Mouse (Mus musculus) hindbrain, embryonic 13.5 days (tissue): ENCODE measurements at regions not wholly inside any gene's neighbourhood (a gene's known extent, or its start where the extent isn't known, plus 50 kb on each side); places are given as distances from the start of the nearest gene placed in this dataset.

Experiments used
- ATAC-seq: fragments of 200-750 bp; cut with Nextera tagmentation; 2 replicates; pipeline ENCODE4 v1.8.0; 2017; ENCODE audit warnings: moderate TSS enrichment; ENCODE audit not compliant: low FRiP score
- H3K27ac ChIP-seq: fragments of 300-500 bp; sonication (generic); 2 replicates; pipeline ENCODE4 v1.5.1; 2015; ENCODE audit warnings: inconsistent platforms, mild to moderate bottlenecking, moderate library complexity
- H3K27me3 ChIP-seq: fragments of 300-500 bp; sonication (generic); 2 replicates; pipeline ENCODE4 v1.6.1; 2015; ENCODE audit warnings: mild to moderate bottlenecking, inconsistent platforms
- H3K36me3 ChIP-seq: fragments of 300-500 bp; sonication (generic); 2 replicates; pipeline ENCODE4 v1.6.1; 2015; ENCODE audit warnings: mild to moderate bottlenecking, inconsistent platforms
- H3K4me1 ChIP-seq: fragments of 300-500 bp; sonication (generic); replicated peaks from 2 replicates; pipeline ENCODE4 v1.6.1; 2015; ENCODE audit warnings: inconsistent platforms
- H3K4me2 ChIP-seq: fragments of 300-500 bp; sonication (generic); 2 replicates; pipeline ENCODE4 v1.6.1; 2015; ENCODE audit warnings: inconsistent platforms, mild to moderate bottlenecking, moderate library complexity
- H3K4me3 ChIP-seq: fragments of 300-500 bp; sonication (generic); 2 replicates; pipeline ENCODE4 v1.5.1; 2015; ENCODE audit warnings: mild to moderate bottlenecking, inconsistent platforms
- H3K9ac ChIP-seq: fragments of 300-500 bp; sonication (generic); 2 replicates; pipeline ENCODE4 v1.6.1; 2015; ENCODE audit warnings: mild to moderate bottlenecking, inconsistent platforms
- H3K9me3 ChIP-seq: fragments of 300-500 bp; sonication (generic); 2 replicates; pipeline ENCODE4 v1.6.1; 2016; ENCODE audit warnings: inconsistent platforms
- WGBS: fragments of 180-500 bp; shearing (Covaris S2); methylation state at CpG from one replicate; pipeline ENCODE4 v1.1.7; 2015; 5-methylcytosine and 5-hydroxymethylcytosine counted together

DNA sequence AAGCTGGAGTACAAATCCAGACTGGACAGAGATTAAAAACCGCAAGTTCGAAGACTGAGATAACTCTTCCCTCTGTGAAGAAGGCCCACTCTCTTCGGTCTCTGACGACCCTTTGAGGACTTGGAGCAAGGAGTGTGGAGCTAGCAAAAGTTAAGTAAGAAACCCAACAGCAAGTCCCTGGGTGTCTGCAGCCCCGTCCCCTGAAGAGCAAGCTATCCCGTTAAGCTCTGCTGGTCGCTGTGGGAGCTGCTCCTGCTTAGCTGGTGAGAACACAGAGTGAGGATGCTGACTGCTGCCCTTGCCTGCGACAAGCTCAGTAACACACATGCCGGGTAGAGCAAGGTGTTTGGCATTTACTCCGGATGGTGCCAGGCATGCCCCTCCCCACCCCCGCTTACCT lies 115.2 kb upstream of the Pja1 start:
- ATAC-seq, result no peak
- Histone ChIP-seq H3K9me3 (no peaks in the 10 kb centered on the region), H3K27me3 (peaks cover 46% of the 10 kb centered on the region)

DNA sequence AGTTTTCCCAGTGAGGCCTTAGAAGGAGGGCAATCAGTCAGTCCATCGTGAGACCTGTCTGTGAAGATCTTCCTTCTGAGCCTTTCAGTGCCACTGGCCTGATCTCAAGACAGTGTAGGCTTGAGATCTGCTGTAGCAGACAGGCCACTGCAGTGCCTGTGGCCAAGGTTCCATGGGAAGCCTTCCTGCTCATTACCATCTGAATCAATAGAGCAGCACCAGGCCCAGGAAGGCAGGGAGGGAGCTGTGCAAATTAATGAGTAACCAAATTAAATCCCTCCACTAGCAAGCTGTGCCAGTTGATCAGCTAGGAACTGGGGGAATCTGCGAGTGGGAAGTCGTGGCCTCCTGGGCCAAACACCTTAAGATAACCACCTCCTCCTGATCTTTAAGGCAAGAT lies 114.6 kb upstream of the Pja1 start:
- Histone ChIP-seq H3K9ac (no peak overlapping the region), H3K4me3 (no peak overlapping the region), H3K27me3 (peaks cover 48% of the 10 kb centered on the region), H3K27ac (peak overlapping the region; percentile 30; the same call in 1 of the 2 replicates), H3K4me1 (peaks cover 8% of the 10 kb centered on the region; the same call in 1 of the 2 replicates), H3K36me3 (no peaks in the 10 kb centered on the region), H3K9me3 (no peaks in the 10 kb centered on the region), H3K4me2 (no peak overlapping the region)
- WGBS, result 20% methylated on average over 3 of the region's 3 CpGs
- no peak for ATAC-seq

More for the DNA sequence above, 115.2 kb upstream of the Pja1 start:
- H3K4me3 ChIP-seq, result no peak overlapping the region
- no peak overlapping the region for H3K9ac ChIP-seq
- peaks cover 8% of the 10 kb centered on the region; the same call in 1 of the 2 replicates for H3K4me1 ChIP-seq
- H3K36me3 ChIP-seq, result no peaks in the 10 kb centered on the region
- H3K4me2 ChIP-seq, result no peak overlapping the region
- WGBS, result 51% methylated on average over 11 of the region's 11 CpGs
- no peak overlapping the region for H3K27ac ChIP-seq

DNA sequence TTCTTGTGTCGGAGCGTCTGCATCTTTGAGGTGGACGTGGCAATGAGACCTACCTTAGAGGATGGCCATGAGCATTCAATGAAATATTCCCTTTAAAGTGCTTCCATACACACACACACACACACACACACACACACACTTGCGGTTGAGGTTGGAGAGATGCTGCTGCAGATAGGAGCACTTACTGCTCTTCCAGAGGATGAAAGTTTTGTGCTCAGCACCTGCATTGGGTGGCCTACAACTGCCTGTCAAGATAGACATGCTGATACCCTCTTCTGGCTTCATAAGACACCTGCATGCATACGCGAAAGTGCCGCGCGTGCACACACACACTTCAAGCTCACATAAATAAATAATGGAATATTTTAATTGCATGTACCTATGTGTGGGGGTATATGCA lies 111.5 kb upstream of the Pja1 start:
- Histone ChIP-seq H3K27me3 (peaks cover 52% of the 10 kb centered on the region), H3K36me3 (no peaks in the 10 kb centered on the region)
- 95% methylated on average over 9 of the region's 9 CpGs for WGBS

DNA sequence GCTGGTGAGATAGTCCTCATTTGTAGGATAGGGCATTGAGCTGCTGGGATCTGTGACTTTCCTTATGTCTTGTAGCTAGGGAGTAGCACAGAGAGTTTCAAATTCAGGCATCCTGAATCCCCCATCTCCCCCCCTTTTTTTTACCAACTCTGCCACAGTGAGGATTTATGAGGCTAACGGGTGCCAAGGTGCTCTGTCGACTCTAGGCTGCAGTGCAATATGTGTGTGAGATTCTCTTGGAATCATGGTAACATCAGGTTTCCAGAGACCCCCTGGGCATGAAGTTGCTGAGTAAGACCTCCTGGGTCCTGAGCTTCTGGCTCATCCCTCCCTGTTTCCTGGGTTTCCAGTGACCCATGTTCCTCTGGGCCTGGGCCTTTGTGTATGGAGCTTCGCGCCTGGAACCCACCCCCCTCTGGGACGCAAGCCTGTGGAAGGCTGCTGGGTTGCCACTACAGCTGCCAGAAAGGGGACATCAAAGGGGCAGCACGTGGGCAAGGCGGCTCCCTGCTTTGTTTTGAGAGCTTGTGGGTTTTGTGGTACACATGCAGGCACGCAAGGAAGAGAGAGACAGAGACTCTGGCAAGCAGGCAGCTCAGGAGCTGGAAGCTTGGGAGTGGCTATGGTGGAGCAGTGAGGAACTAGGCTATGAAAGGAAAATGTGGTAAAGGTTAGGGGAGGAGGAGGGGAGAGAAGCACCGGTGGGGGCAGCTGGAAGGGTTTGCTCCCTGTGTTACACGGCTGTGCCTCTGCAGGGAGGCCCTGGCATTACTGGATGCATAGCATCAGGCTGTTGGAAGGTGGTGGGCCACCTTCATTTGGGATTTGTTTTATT lies 110.8 kb upstream of the Pja1 start:
- H3K4me1 ChIP-seq, result peaks cover 8% of the 10 kb centered on the region; the same call in 1 of the 2 replicates
- H3K9me3 ChIP-seq, result no peaks in the 10 kb centered on the region
- H3K4me3 ChIP-seq, result no peak overlapping the region
- peaks cover 51% of the 10 kb centered on the region; the same call in 1 of the 2 replicates for H3K27me3 ChIP-seq
- no peak overlapping the region for H3K9ac ChIP-seq
- H3K27ac ChIP-seq, result no peak overlapping the region
- 20% methylated on average over 10 of the region's 10 CpGs for WGBS
- no peak overlapping the region for H3K4me2 ChIP-seq
- no peaks in the 10 kb centered on the region for H3K36me3 ChIP-seq
- ATAC-seq, result peak; percentile 59; the same call in 1 of the 2 replicates

More for the DNA sequence above, 111.5 kb upstream of the Pja1 start:
- no peaks in the 10 kb centered on the region for H3K9me3 ChIP-seq
- H3K27ac ChIP-seq, result no peak overlapping the region
- no peak overlapping the region for H3K4me2 ChIP-seq
- no peak overlapping the region for H3K9ac ChIP-seq
- no peak for ATAC-seq
- no peak overlapping the region for H3K4me3 ChIP-seq
- H3K4me1 ChIP-seq, result peaks cover 8% of the 10 kb centered on the region; the same call in 1 of the 2 replicates

DNA sequence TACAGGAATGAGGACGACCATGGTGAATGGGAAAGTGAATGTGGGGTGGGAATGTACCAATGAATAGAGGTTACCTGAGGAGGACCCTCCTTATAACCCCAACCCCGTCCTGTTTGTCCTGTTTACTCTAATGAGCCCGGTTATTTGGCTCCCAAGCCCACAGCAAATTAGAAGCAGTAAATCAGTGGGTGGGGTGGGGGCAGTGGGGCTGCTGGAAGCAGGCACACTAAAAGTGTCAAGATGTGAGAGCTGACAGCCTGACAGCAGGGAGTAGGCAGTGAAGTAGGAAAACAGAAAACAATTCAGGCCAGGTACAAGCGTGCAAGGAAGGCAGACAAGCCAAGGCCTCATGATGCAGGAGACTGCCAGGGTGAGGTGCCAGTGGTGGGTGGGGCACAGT lies 108.1 kb upstream of the Pja1 start:
- ATAC-seq, result no peak
- Histone ChIP-seq H3K27me3 (peaks cover 44% of the 10 kb centered on the region; the same call in 1 of the 2 replicates), H3K4me1 (peaks cover 8% of the 10 kb centered on the region), H3K27ac (no peak overlapping the region), H3K9me3 (no peaks in the 10 kb centered on the region), H3K36me3 (no peaks in the 10 kb centered on the region), H3K4me3 (no peak overlapping the region), H3K9ac (no peak overlapping the region), H3K4me2 (no peak overlapping the region)
- 55% methylated on average over 4 of the region's 4 CpGs for WGBS

DNA sequence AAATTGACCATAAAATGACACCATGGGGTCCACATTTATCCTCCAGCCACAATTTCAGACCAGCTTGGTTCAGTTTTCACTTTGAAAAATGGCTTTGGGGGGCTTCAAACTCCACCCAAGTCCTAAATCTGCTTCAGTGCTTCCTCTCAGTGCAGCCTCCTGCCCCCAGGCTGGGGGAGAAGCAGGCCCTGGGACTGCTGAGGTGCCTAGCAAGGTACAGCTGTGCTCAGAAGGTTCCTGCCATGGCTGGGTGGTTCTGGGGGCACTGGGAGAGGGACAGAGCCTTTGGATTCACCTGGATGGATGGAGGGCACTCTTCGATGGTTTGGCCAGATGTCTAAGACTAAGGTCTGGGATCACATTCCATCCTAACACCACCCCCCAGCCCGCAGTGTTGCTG lies 107.7 kb upstream of the Pja1 start:
- Histone ChIP-seq H3K9me3 (no peaks in the 10 kb centered on the region), H3K4me1 (peaks cover 8% of the 10 kb centered on the region), H3K9ac (no peak overlapping the region), H3K27me3 (peaks cover 44% of the 10 kb centered on the region; the same call in 1 of the 2 replicates), H3K4me3 (no peak overlapping the region), H3K4me2 (no peak overlapping the region), H3K27ac (no peak overlapping the region), H3K36me3 (no peaks in the 10 kb centered on the region)
- no peak for ATAC-seq
- WGBS, result 77% methylated on average over 2 of the region's 2 CpGs

DNA sequence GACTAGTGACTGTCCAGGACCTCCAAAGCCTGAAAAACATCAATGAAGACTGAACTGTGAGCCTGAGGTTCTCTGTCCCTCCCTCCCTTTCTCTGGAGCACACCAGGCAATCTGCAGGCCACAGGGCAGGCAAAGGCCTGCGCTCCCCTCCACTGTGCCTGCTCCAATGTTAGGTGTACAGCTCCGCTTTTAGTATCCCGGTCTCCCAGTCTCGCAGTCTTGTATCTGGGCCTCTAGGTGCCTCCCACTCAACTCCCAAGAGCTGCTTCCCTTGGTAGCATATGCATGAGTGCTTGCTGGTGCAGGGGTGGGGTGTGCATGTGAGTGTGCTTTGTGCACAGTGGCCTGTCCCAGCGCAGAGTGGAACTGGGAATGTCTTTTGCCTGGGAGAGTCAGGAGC lies 104.0 kb upstream of the Pja1 start:
- H3K27me3 ChIP-seq, result peaks cover 67% of the 10 kb centered on the region
- H3K9ac ChIP-seq, result no peak overlapping the region
- no peak overlapping the region for H3K4me3 ChIP-seq
- H3K4me2 ChIP-seq, result no peak overlapping the region
- H3K36me3 ChIP-seq, result no peaks in the 10 kb centered on the region
- 24% methylated on average over 5 of the region's 5 CpGs for WGBS
- no peak overlapping the region for H3K27ac ChIP-seq
- H3K9me3 ChIP-seq, result no peaks in the 10 kb centered on the region
- ATAC-seq, result 0 out of 2 replicates have a peak, but pooled peaks have one; percentile 32
- peaks cover 3% of the 10 kb centered on the region; the same call in 1 of the 2 replicates for H3K4me1 ChIP-seq

DNA sequence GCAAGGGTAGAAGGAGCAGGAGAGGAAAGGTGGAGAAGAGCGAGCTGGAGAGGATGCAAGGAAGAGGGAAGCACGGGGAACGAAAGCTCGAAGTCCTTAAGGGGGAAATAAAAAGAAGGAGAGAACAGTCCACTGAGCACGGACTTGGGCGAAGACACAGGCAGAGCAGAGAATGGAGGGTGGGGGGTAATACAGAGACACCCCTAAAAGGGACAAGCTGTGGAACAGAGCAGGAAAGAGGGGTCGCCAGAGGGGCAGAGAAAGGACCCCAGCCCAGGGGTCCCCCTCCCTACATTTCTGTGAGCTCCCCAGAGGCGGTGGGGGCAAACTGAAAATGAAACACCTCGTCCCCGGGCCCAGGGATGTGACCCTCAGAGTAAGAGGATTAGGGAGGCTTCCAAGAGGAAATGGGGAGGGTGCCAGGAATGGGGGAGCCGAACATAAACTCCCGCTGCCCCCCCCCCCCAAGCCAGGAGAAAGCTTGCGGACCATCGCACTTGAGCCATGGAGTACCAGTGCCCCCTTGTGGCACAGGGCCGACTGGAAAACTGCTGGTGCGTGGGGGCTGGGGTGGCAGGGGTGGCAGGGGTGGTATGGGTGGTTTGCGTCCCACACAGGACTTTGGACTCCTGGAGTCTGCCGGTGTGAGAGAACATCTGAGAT lies 103.5 kb upstream of the Pja1 start:
- peaks cover 72% of the 10 kb centered on the region for H3K27me3 ChIP-seq

DNA sequence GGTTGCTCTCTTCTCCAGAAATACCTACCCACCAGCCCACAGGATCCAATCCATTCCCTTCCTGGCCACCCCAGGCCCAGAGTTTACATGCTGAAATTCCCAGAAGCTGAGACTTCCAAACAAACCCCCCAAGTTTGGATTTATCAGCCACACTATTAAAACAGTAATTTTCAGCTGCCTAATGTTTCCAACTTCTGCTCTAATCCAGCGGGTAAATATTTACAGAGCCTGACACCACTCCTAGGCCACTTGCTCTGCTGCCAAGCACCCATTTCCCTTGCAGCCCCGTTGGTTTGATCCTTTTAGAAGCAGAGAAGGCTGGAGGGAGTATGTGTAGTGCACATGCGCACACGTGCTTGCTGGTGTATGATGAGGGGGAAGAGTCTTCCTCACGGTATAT lies 99.1 kb upstream of the Pja1 start:
- Histone ChIP-seq H3K4me2 (no peak overlapping the region), H3K36me3 (no peaks in the 10 kb centered on the region), H3K9ac (no peak overlapping the region), H3K9me3 (no peaks in the 10 kb centered on the region), H3K4me1 (peaks cover 18% of the 10 kb centered on the region), H3K27me3 (peaks cover 88% of the 10 kb centered on the region), H3K4me3 (no peak overlapping the region), H3K27ac (no peak overlapping the region)
- ATAC-seq, result no peak
- WGBS, result 74% methylated on average over 5 of the region's 5 CpGs

More for the DNA sequence above, 103.5 kb upstream of the Pja1 start:
- ATAC-seq, result peak; percentile 36; the same call in 1 of the 2 replicates
- H3K36me3 ChIP-seq, result no peaks in the 10 kb centered on the region
- H3K4me2 ChIP-seq, result peak overlapping the region; percentile 46
- WGBS, result 37% methylated on average over 18 of the region's 18 CpGs
- no peaks in the 10 kb centered on the region for H3K9me3 ChIP-seq
- H3K27ac ChIP-seq, result no peak overlapping the region
- H3K4me1 ChIP-seq, result peaks cover 3% of the 10 kb centered on the region; the same call in 1 of the 2 replicates
- H3K9ac ChIP-seq, result no peak overlapping the region; the same call in 1 of the 2 replicates
- peak overlapping the region; percentile 18; the same call in 1 of the 2 replicates for H3K4me3 ChIP-seq

DNA sequence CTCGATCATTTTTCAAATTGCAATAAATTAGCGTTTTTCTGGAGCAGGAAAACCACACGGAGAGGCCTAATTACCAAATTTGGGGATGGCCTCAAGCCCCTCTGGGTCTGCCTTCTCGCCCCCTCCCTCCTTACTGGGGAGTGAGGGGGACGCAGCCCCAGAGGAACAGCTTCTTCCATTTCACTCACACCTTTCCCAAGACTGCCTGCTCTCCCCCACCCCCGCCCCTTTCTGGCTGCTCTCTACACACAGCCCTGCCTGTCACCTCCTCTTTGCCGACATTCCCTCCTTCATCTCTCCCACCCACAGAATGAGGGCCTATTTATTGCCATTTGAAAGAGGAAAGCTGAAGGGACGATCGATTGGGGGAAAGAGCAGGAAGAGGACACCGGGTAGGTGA lies 97.2 kb upstream of the Pja1 start:
- no peaks in the 10 kb centered on the region for H3K9me3 ChIP-seq
- H3K4me3 ChIP-seq, result no peak overlapping the region
- 18% methylated on average over 6 of the region's 10 CpGs for WGBS
- H3K9ac ChIP-seq, result no peak overlapping the region
- peaks cover 18% of the 10 kb centered on the region for H3K4me1 ChIP-seq
- peak overlapping the region; percentile 60 for H3K27ac ChIP-seq
- H3K27me3 ChIP-seq, result peaks cover 92% of the 10 kb centered on the region
- no peaks in the 10 kb centered on the region for H3K36me3 ChIP-seq
- ATAC-seq, result peak; percentile 71
- H3K4me2 ChIP-seq, result peak overlapping the region; percentile 41

DNA sequence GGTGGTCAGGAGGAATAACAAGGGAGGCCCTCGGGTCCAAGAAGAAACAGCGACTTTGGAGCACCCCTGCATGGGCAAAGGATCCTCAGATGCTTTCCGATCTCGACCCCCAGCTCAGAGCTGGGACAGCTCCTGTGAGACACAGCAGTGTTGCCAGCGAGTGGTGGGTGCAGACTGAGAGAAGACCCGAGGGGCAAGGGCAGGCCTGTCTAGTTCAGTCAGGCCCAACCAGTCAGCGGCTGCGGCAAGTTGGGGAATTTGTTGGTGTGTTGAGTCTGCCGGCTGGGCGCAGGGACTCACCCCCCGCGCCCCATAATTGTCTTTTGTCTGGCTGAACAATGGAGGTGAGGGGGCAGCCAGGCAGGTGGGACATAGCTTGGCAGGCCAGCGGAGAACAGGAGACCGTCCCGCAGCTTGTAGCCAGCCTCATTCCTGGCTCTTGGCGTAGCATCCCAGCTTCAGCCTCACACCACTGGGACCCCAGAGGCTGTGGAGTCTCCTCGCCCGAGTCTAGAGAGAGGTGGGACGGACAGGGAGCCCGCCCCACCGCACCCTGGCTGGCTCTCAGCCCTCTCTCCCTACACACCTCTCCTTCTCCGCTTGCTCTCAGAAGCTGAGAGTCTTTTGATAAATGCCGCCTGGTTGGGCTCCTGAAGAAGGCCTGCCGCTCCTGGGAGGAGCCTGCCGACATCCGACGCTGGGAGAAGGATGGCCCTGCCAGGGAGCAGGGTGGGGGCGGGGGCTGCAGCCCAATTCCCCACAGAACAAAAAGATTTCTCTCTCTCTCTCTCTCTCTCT lies 96.5 kb upstream of the Pja1 start:
- H3K27me3 ChIP-seq, result peaks cover 92% of the 10 kb centered on the region
- peak overlapping the region; percentile 41 for H3K4me2 ChIP-seq
- H3K9ac ChIP-seq, result peak overlapping the region; percentile 35
- H3K4me1 ChIP-seq, result peaks cover 18% of the 10 kb centered on the region
- no peaks in the 10 kb centered on the region for H3K9me3 ChIP-seq
- 18% methylated on average over 25 of the region's 28 CpGs for WGBS
- H3K4me3 ChIP-seq, result no peak overlapping the region
- peak overlapping the region; percentile 75 for H3K27ac ChIP-seq
- H3K36me3 ChIP-seq, result no peaks in the 10 kb centered on the region
- peak; percentile 80 for ATAC-seq

DNA sequence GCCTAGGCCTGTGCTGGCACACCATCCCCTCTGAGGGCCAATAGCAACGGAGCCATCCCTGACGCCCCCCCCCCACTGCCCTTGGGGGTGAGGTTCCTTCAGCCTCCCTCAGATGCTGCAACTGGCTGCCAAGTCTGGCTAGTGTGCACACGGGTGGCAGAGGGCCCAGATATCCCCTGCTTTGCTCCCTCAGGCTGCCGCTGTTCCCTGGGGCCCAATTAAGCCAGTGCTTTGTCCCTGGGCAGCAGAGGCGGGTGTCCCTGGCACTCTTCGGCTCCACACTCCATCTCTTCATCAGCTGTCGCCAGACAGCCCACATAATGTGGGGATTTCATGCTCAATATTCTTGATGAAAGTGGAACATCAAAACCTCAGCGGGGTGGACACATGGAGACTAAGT lies 90.9 kb upstream of the Pja1 start:
- Histone ChIP-seq H3K4me2 (no peak overlapping the region), H3K9ac (no peak overlapping the region), H3K4me3 (no peak overlapping the region), H3K36me3 (no peaks in the 10 kb centered on the region), H3K27ac (no peak overlapping the region), H3K4me1 (peaks cover 18% of the 10 kb centered on the region), H3K9me3 (no peaks in the 10 kb centered on the region), H3K27me3 (peaks cover 75% of the 10 kb centered on the region)
- ATAC-seq, result peak; percentile 38; the same call in 1 of the 2 replicates
- WGBS, result 43% methylated on average over 8 of the region's 8 CpGs
